Mouse (Mus musculus) left cerebral cortex, postnatal 14 days (tissue): ENCODE data around the gene Olfr1036. TPM values are rescaled to one million over a fixed set of nuclear protein-coding genes. Genes with fewer than 3 reads are reported as not detected.
"Not testable (repeated sequence)": the region's sequence is repeated elsewhere in the genome, so short reads cannot be mapped to it uniquely, and the experiment has no call there.

Experiments
- DNase-seq, 2 experiments: peaks; one replicate each; pipeline ENCODE4 v3.0.0; 2021 to 2022; ENCODE audit warnings: low spot score in 2 of 2, mixed read lengths in 1 of 2
- intact Hi-C: fragments of 180-260 bp; cut with DNase I; formaldehyde crosslinking; loops from one replicate; pipeline ENCODE4 v1.15.1; 2025
- long read RNA-seq, 2 experiments: library from polyadenylated mRNA; stranded (forward); transcript quantifications; one replicate each; pipeline ENCODE4 v2.0.0; 2021
- total RNA-seq, 2 experiments: library from RNA; stranded (reverse); gene quantifications; 2 replicates each; pipeline ENCODE4 v1.2.3; 2021

Olfr1036 gene
- not detected for total RNA-seq
- long read RNA-seq, experiment 1, result 0 reads
- long read RNA-seq, experiment 2, result 0 reads

DNA sequence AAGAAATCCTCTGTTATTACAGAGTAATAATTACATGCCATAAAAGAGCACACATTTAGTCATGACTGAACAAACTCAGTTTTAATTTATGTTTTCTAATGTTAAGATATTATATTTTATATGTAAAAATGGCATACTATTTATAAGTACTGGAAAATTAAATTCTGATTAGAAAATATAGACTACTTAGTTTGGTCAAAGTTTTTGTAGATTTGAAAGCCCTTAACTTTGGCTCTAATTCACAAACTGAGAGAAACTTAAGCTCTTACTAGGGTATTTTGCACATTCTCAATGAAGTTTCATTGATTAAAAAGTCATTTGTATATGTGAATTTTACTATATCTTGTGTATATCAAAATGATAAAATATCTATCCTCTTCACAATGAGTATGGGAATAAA lies at the start of gene Olfr1036:
Gene Olfr1036 (plus strand): TSS at position 301 of the 400 bp plus-strand sequence.
- intact Hi-C loops, DNase-seq: not testable (repeated sequence)

DNA sequence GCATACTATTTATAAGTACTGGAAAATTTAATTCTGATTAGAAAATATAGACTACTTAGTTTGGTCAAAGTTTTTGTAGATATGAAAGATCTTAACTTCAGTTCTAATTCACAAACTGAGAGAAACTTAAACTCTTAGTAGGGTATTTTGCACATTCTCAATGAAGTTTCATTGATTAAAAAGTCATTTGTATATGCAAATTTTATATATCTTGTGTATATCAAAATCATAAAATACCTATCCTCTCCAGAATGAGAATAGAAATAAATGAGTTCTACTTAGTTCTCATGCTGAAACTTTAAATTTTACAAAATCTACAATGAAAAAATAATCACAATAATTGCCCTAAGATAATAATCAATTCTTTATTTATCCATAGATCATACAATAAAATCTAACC lies 28.2 kb upstream of the Olfr1036 start, which contains the start of gene Olfr1034:
Gene Olfr1034 (plus strand): TSS at position 301 of the 400 bp plus-strand sequence.
- no peak for DNase-seq
- intact Hi-C loops, result no loop called here

DNA sequence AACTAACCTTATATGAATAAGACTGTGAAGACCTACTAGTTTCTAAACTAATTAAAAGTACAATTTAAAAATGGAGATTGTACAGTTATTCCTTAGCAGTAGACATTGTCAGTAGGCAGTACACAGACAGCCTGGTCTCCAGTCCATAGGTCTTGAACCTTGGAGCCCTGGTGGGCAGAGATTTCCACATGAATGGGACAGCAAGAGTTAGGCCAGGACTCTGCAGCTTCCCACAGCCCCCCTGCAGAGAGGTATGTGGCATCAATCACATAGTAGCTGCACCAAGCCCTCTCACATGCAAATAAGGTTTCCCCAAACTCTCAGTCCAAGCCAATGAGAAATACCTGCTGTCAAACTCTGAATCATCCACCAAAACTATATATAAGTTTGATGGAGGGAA lies 23.0 kb upstream of the Olfr1036 start:
- intact Hi-C loops, DNase-seq: not testable (repeated sequence)

DNA sequence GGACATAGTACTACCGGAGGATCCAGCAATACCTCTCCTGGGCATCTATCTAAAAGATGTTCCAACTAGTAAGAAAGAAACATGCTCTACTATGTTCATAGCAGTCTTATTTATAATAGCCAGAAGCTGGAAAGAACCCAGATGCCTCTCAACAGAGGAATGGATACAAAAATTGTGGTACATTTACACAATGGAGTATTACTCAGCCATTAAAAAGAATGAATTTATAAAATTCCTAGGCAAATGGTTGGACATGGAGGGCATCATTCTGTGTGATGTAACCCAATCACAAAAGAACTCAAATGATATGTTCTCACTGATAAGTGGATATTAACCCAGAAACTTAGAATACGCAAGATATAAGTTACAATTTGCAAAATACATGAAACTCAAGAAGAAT lies 10.0 kb upstream of the Olfr1036 start:
- intact Hi-C loops, DNase-seq: not testable (repeated sequence)

DNA sequence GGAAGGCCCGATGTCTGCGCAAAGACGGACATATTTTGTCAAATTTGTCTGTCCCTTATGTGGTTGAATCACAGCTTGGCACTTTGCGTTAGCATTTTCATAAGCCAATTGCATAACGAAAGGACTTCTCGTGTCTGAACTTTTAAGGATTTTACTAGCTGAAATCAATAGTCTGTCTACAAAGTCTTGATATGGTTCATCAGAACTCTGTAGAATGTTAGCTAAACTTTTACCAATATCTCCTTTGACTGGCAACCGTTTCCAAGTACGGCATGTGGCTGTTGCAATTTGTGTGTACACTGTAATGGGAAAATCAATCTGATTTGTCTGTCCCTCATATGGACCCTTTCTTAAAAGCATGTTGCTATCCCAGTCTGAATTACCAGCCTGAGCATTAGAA lies 3.6 kb upstream of the Olfr1036 start:
- intact Hi-C loops, result no loop called here
- DNase-seq, result no peak

DNA sequence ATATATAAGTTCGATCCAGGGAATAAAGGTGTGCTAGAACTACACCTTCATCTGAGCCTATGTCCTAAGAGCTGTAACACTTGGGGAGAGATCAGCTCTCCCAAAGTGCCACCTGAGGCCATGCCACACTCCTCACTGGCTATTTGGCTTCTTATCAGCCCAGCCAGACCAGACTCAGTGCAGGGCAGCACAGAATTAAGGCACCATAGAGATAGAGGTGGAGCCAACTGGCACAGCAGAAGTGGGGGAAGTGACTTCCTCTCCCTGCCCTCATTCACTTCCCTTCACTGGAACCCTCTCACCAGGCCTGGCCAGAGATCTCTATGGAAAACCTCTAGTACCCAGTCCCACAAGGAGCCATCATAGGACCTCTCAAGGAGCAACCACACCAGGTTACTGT lies 6.7 kb downstream of the Olfr1036 start:
- DNase-seq, intact Hi-C loops: not testable (repeated sequence)

DNA sequence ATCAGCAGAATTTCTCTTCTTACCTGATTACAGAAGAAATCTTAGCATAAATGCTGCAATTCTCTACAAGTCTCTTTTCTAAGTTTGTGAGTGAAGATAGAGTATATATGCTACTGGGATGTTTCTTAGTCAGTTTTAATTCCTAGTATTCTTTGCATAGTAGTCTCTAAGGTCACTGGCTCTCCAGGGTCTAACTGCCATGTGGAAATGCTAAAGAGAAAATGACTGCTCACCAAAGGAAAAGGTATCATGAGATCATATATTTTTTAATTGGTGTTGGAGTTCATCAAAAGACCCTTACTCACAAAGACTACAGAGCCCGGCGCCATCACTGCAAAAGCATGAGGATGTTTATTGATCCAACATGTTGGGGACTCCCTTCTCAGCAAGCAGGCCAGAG lies 13.5 kb downstream of the Olfr1036 start, which contains the start of gene Olfr1037:
Gene Olfr1037 (minus strand): TSS at position 101 of the 400 bp plus-strand sequence.
- intact Hi-C loops, result no loop called here
- no peak for DNase-seq

Other genes with a start within 250 kb of the Olfr1036 start
- gene Olfr1019, start 228.5 kb upstream of the Olfr1036 start, total RNA-seq, result not detected
- gene Olfr1020, start 227.0 kb upstream of the Olfr1036 start, total RNA-seq, result not detected
- not detected for gene Olfr1022, start 205.4 kb upstream of the Olfr1036 start, total RNA-seq
- not detected for gene Olfr1023, start 188.4 kb upstream of the Olfr1036 start, total RNA-seq
- gene Olfr1024, start 168.9 kb upstream of the Olfr1036 start, total RNA-seq, result not detected
- gene Olfr1025-ps1, start 158.8 kb upstream of the Olfr1036 start, total RNA-seq, result not detected
- gene Olfr1026, start 152.4 kb upstream of the Olfr1036 start, total RNA-seq, result not detected
- gene Olfr1028, start 123.6 kb upstream of the Olfr1036 start, total RNA-seq, result not detected
- gene Olfr1029, start 100.1 kb upstream of the Olfr1036 start, total RNA-seq, result not detected
- gene Olfr1030, start 94.7 kb upstream of the Olfr1036 start, total RNA-seq, result not detected
- not detected for gene Olfr1031, start 83.7 kb upstream of the Olfr1036 start, total RNA-seq
- not detected for gene Olfr1032, start 68.5 kb upstream of the Olfr1036 start, total RNA-seq
- gene Olfr1033, start 53.4 kb upstream of the Olfr1036 start, total RNA-seq, result not detected
- gene Olfr1034, start 28.1 kb upstream of the Olfr1036 start, total RNA-seq, result not detected
- gene Olfr1037, start 13.4 kb downstream of the Olfr1036 start, total RNA-seq, result not detected
- not detected for gene Olfr1039, start 61.9 kb downstream of the Olfr1036 start, total RNA-seq
- gene Olfr1040, start 72.7 kb downstream of the Olfr1036 start, total RNA-seq, result not detected
- gene Olfr1042, start 87.8 kb downstream of the Olfr1036 start, total RNA-seq, result not detected
- gene Olfr1043, start 93.5 kb downstream of the Olfr1036 start, total RNA-seq, result not detected
- not detected for gene Olfr1044, start 103.8 kb downstream of the Olfr1036 start, total RNA-seq
- gene Olfr52, start 111.7 kb downstream of the Olfr1036 start, total RNA-seq, result not detected
- not detected for gene Olfr1045, start 129.0 kb downstream of the Olfr1036 start, total RNA-seq
- not detected for gene Olfr1046, start 145.3 kb downstream of the Olfr1036 start, total RNA-seq
- gene Olfr1047, start 157.4 kb downstream of the Olfr1036 start, total RNA-seq, result not detected
- gene Olfr1048, start 166.3 kb downstream of the Olfr1036 start, total RNA-seq, result not detected
- not detected for gene Olfr1049, start 184.3 kb downstream of the Olfr1036 start, total RNA-seq
- not detected for gene Olfr1051, start 205.1 kb downstream of the Olfr1036 start, total RNA-seq
- gene Olfr1052, start 218.5 kb downstream of the Olfr1036 start, total RNA-seq, result not detected
- gene Olfr1053, start 241.3 kb downstream of the Olfr1036 start, total RNA-seq, result not detected